Mouse (Mus musculus): Measurements from ENCODE around the gene Grpel1. TPM values are rescaled to one million over a fixed set of nuclear protein-coding genes. Genes with fewer than 3 reads are reported as not detected.

The Grpel1 gene
- total RNA-seq (2021) = 10 to 100 TPM; 24.0 to 24.5 TPM
- long read RNA-seq, experiment 1, transcript Grpel1-201 (4 exons, 3,528 nt) = major isoform, 65 of 70 reads
- long read RNA-seq, experiment 1, partial matches to known transcripts = 2 of 70 reads
- long read RNA-seq, experiment 1, other reads (novel, unspliced or antisense) = 3 of 70 reads
- long read RNA-seq, experiment 2, transcript Grpel1-201 (4 exons, 3,528 nt) = major isoform, 98 of 103 reads
- long read RNA-seq, experiment 2, partial matches to known transcripts = 5 of 103 reads
- long read RNA-seq, experiment 2, other reads (novel, unspliced or antisense) = 0 of 103 reads

DNA sequence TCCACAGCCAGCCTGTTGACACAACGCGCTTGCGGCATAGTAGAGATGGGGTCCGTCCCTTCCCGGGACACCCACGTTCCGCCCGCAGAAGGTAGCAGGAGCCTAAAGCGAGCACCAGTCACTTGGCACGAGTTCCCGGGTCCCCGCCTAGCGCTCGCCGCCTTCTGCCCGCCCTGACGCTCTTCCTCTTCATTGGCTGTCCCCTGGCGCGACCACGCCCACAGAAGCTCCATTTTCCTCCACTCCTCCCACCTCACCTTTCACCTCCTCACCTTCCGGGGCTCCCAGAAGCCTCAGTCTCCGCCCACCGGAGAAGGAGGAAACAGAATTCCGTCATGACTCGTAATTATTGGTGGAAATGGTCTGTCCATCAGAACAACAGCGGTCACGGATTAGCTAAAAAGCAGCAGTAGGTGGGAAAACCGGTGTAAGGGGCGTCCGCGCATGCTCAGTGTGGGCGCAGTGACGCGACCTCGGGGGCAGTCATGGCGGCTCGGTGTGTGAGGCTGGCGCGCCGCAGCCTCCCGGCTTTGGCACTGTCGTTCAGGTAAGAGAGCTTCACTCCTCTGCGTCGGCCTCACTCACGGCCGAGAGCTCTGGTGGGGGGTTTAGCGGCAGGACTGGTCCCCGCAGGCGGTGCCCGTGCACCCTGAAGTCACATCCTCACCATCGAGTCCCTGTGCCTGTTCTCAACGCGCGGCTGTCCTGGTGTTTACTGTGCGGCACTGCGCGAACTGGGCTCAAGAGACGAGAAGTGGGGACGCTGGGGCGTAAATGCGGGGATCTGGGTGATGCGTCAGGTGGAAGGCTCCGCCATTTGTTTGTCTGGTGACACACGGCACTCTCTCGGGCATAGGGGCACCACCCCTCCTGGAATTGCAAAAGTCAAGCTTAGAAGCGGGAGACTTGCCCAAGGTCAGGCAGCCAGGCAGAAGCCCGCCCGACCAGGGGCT is at the start of gene Grpel1:
Gene Grpel1, plus strand, starts transcription at position 290 of the 953 bp plus-strand sequence.
- TF ChIP-seq CTCF (conservative IDR thresholded peaks at IDR 0.05) = 0 out of 2 replicates have a peak, but pooled peaks have one; percentile 8
- H3K27ac ChIP-seq = peak within 1 kb of the TSS; percentile 92
- peak; percentile 96 to 100 for DNase-seq (ENCODE audit: low spot score in 2 of 2)
- H3K4me3 ChIP-seq = peak within 1 kb of the TSS; percentile 81

- H3K4me3 ChIP-seq = no peak overlapping the region
- peak overlapping the region; percentile 8; the same call in 1 of the 2 replicates for H3K27ac ChIP-seq
- no peak for TF ChIP-seq CTCF (conservative IDR thresholded peaks at IDR 0.05)
- DNase-seq (ENCODE audit: low spot score in 2 of 2) = peak in 1 of 2 experiments; percentile 46
Measured at GRCm38 (mm10) chr5:36419861-36420260, 44.9 kb upstream of the Grpel1 start.

GRCm38 (mm10) chr5:36422689-36423088 is 42.1 kb upstream of the Grpel1 start:
- Histone ChIP-seq H3K27ac (no peak overlapping the region), H3K4me3 (no peak overlapping the region)
- no peak for DNase-seq (ENCODE audit: low spot score in 2 of 2)
- TF ChIP-seq CTCF (conservative IDR thresholded peaks at IDR 0.05) = no peak

DNA sequence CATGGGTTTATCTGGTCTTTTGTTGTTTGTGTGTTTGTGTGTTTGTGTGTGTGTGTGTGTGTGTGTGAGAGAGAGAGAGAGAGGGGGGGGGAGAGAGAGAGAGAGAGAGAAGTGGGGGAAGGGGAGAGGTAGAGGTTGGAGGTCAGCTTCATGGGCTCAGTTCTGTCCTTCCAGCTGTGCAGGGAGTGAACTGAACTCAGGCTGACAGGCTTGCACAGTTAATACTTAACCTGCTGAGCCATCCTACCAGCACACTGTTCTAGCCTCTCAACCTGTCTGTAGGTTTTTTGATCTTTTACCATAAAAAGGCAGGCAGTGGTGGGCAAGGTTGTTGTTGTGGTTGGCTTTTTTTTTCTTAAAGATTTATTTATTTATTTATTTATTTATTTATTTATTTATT is 40.1 kb upstream of the Grpel1 start:
- DNase-seq (ENCODE audit: low spot score in 2 of 2) = no peak
- no peak overlapping the region for H3K27ac ChIP-seq
- no peak overlapping the region for H3K4me3 ChIP-seq
- no peak for TF ChIP-seq CTCF (conservative IDR thresholded peaks at IDR 0.05)

GRCm38 (mm10) chr5:36426404-36426803 is 38.4 kb upstream of the Grpel1 start:
- peak; percentile 62 to 78 for DNase-seq (ENCODE audit: low spot score in 2 of 2)
- Histone ChIP-seq H3K27ac (peak overlapping the region; percentile 87), H3K4me3 (no peak overlapping the region)
- no peak for TF ChIP-seq CTCF (conservative IDR thresholded peaks at IDR 0.05)

DNA sequence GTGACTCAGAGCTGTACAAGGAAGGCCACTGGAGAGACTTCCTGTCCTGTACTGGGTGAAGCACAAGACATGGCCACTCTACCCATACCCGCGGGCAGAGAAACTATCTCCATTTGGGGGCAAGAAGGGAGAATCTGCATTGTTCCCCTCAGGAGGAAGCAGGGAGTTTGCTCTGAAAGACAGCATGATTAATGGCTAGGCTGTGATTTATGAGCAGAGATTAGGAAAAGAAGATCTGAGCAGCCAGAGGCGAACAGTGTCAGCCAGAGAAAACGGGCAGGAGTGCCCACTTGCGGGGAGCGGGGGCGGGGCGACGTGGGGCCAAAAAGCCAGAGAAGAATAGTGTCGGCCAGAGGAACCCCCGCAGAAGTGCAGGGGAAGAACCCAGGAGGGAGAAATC is 37.0 kb upstream of the Grpel1 start:
- Histone ChIP-seq H3K27ac (peak overlapping the region; percentile 87; the same call in 1 of the 2 replicates), H3K4me3 (no peak overlapping the region)
- no peak for TF ChIP-seq CTCF (conservative IDR thresholded peaks at IDR 0.05)
- no peak for DNase-seq (ENCODE audit: low spot score in 2 of 2)

GRCm38 (mm10) chr5:36429551-36429950 is 35.2 kb upstream of the Grpel1 start:
- no peak overlapping the region for H3K27ac ChIP-seq
- DNase-seq (ENCODE audit: low spot score in 2 of 2) = no peak
- TF ChIP-seq CTCF (conservative IDR thresholded peaks at IDR 0.05) = no peak
- no peak overlapping the region for H3K4me3 ChIP-seq

- DNase-seq (ENCODE audit: low spot score in 2 of 2) = no peak
- TF ChIP-seq CTCF (conservative IDR thresholded peaks at IDR 0.05) = no peak
- H3K4me3 ChIP-seq = no peak overlapping the region
- H3K27ac ChIP-seq = no peak overlapping the region
Measured at GRCm38 (mm10) chr5:36431711-36432110, 33.1 kb upstream of the Grpel1 start.

DNA sequence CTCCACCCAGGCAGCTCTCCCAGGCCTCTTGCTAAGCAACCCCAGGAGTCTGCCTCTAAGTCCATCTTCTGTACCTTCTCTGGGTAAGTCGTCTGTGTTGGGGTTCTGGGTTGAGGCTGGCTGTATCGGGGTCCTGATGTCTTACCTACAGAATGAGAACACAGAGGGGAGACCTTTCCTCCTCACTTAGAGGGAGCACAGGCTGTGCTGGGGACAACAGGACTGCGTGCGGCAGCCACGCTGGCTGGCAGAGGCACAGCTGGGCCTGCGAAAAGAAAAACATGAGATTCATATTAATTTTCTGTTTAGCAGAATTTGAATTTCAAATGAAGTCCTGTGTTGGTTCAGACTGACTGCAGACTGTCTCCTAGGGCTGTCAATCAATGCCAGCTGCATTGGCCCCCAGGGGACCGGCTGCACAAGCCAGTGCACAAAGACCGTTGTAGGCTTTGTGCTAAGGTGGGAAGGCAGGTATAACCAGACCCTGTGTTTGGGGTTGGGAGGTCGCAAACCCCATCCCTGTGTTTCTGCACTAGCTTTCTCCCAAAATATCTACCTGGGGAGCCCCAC is 30.3 kb upstream of the Grpel1 start:
- peak overlapping the region; percentile 43; the same call in 1 of the 2 replicates for H3K27ac ChIP-seq
- no peak overlapping the region for H3K4me3 ChIP-seq
- no peak for DNase-seq (ENCODE audit: low spot score in 2 of 2)

DNA sequence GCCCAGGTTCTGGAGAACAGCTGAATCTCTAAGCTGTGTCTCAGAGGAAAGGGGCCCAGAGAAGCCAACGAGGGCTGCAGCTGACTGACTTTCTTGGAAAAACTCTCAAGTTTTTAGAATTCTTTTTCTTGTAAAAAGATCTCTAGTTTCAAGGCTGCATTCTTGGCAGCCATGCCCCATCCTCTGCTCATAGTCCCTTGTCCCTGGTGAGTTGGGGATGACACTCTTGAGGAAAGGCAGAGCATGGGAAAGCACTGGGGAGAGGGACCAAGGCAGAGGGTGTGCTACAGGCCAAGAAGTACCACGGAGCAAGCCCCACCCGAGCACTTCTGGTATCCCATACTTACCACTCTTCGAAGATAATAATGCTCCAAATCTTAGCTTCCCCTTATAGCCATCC is 27.9 kb upstream of the Grpel1 start:
- no peak for TF ChIP-seq CTCF (conservative IDR thresholded peaks at IDR 0.05)
- no peak for DNase-seq (ENCODE audit: low spot score in 2 of 2)
- H3K4me3 ChIP-seq = no peak overlapping the region
- H3K27ac ChIP-seq = no peak overlapping the region

More for the DNA sequence above, 30.3 kb upstream of the Grpel1 start:
- TF ChIP-seq CTCF (conservative IDR thresholded peaks at IDR 0.05) = no peak

DNA sequence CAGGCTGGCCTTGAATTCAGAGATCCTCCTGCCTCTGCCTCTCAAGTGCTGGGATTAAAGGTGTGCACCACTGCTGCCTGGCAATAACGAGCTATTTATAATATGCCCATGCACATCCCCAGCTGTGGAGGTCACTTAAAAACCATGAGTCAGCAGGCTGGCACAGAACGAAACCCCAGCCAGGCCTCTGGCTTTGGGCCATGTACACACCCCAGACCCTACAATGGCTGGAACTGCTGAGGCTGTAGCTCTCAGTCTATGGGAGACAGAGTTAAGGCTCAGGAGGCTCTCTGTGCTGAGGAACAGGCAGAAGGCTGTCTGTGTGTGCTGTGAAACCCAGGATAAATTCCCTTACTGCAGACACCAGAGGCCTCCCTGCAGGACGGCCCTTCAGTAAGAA is 24.1 kb upstream of the Grpel1 start:
- H3K27ac ChIP-seq = no peak overlapping the region
- H3K4me3 ChIP-seq = no peak overlapping the region
- TF ChIP-seq CTCF (conservative IDR thresholded peaks at IDR 0.05) = no peak
- DNase-seq (ENCODE audit: low spot score in 2 of 2) = no peak

DNA sequence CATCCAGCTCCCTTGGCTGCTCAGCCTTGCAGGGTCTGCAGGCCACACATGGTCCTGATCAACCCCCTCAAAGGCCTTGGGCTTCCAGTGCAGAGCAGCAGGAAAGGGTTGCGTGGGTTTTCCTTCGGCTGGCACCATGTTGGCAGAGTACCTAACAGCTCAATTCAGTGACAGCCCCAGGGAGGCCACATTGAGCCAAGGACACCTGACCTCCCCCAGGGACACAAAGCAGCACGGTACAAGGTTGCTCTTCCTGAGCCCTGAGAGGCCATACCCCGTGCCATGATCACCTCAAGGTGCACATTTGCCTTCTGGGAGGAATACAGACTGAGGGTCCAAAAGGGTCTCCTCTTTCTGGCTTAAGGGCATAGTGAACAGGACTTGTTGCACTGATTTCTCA is 20.2 kb upstream of the Grpel1 start:
- H3K4me3 ChIP-seq = no peak overlapping the region
- TF ChIP-seq CTCF (conservative IDR thresholded peaks at IDR 0.05) = no peak
- no peak for DNase-seq (ENCODE audit: low spot score in 2 of 2)
- H3K27ac ChIP-seq = no peak overlapping the region

- Histone ChIP-seq H3K4me3 (no peak overlapping the region), H3K27ac (no peak overlapping the region)
- no peak for TF ChIP-seq CTCF (conservative IDR thresholded peaks at IDR 0.05)
- no peak for DNase-seq (ENCODE audit: low spot score in 2 of 2)
Measured at GRCm38 (mm10) chr5:36445028-36445427, 19.8 kb upstream of the Grpel1 start.
